Mouse (Mus musculus): ENCODE data around the gene Nudcd3. TPM values are rescaled to one million over a fixed set of nuclear protein-coding genes. Genes with fewer than 3 reads are reported as not detected.
A peak's percentile ranks its signal among the peaks of the same experiment; 100 is the strongest.

Nudcd3 gene
- polyA plus RNA-seq, 1 experiment from 2014 or later: 58.0 TPM

DNA sequence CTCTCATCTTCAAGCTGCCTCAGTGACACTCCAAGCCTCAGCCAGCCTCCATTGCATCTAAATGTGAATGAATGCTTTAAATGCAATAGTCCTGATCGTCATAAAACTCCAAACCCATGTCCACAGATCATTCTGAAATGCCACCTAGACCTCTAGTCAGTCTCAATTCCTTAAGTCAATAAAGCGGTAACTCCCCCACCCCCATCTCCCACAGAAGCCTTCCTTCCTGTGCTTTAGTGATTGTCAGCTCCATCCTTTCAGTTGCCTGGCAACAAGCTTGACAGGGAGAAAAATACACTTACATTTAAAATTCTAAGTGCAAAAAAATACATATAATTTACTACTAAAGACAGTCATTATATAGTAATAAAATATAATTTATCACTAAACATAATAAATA is 17.0 kb downstream of the Nudcd3 start:
- no peaks in the 10 kb centered on the region for H3K9me3 ChIP-seq (ENCODE audit: control insufficient read depth, low read length)
- H3K4me1 ChIP-seq (ENCODE audit: control insufficient read depth, insufficient read depth, low read length): peaks cover 21% of the 10 kb centered on the region
- no peak overlapping the region for H3K9ac ChIP-seq (replicated peaks; ENCODE audit: low read depth, low read length)
- no peak for ATAC-seq (ENCODE audit: low read depth)
- H3K4me3 ChIP-seq (ENCODE audit: low read depth, low read length): no peak overlapping the region
- 42% methylated on average over 2 of the region's 2 CpGs for WGBS
- no peaks in the 10 kb centered on the region for H3K27me3 ChIP-seq (ENCODE audit: control insufficient read depth, insufficient read depth, low read length)
- H3K4me2 ChIP-seq (ENCODE audit: low read depth, low read length): no peak overlapping the region
- 0 out of 2 replicates have a peak, but pooled peaks cover 2% of the 10 kb centered on the region for H3K36me3 ChIP-seq (ENCODE audit: control insufficient read depth, insufficient read depth, low read length)
- no peak overlapping the region for H3K27ac ChIP-seq (ENCODE audit: low read depth, low read length)

DNA sequence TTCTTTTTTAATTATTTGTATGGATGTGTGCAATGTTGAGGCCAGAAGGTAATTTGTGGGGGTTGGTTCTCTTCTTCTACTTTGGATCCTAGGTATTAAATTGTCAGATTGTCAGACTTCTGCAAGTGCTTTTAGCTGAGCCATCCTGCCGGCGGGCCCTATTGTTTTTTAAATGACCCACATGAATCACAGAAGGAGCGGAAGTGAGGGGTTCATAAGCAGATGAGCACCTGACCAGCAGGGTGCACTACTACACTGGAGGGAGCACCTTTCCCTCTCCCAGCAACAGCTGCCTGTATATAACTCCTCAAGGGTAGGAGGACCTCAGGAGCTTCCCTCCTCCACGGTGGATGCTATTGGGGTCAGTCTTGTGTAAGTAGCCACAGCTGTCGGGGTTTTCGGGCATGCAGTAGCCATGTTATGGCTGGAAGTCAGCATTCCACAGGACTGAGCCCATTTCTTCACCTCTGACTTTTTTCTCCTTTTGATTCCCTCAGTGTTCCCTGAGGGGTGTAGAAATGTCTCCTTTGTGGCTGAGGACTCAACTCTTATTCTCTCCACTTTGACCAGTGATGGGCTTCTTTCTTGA is 19.3 kb downstream of the Nudcd3 start:
- H3K27ac ChIP-seq (ENCODE audit: low read depth, low read length): no peak overlapping the region
- H3K27me3 ChIP-seq (ENCODE audit: control insufficient read depth, insufficient read depth, low read length): no peaks in the 10 kb centered on the region
- H3K36me3 ChIP-seq (ENCODE audit: control insufficient read depth, insufficient read depth, low read length): no peaks in the 10 kb centered on the region
- no peak overlapping the region for H3K4me2 ChIP-seq (ENCODE audit: low read depth, low read length)
- peaks cover 17% of the 10 kb centered on the region for H3K4me1 ChIP-seq (ENCODE audit: control insufficient read depth, insufficient read depth, low read length)
- no peak for ATAC-seq (ENCODE audit: low read depth)
- H3K4me3 ChIP-seq (ENCODE audit: low read depth, low read length): no peak overlapping the region
- H3K9me3 ChIP-seq (ENCODE audit: control insufficient read depth, low read length): no peaks in the 10 kb centered on the region
- 36% methylated on average over 6 of the region's 6 CpGs for WGBS
- no peak overlapping the region for H3K9ac ChIP-seq (replicated peaks; ENCODE audit: low read depth, low read length)

DNA sequence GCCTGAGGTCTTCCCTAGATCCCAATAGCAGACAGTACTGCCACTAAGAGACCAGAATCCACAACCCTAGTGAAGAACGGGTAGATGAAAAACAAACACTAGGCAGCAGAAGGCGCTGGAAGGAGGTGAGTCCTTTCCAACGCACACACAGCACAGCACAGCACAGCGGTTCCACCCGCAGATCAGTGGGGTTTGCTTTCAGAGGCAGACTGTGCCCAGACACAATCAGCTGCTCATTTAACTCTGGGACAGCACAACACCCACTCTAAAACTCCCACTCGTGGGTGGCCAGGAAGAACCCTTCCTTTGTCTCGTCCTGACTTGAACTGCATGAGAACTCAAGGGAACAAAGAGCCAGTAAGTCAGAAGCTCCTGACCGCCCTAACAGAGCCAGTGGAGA is 21.0 kb downstream of the Nudcd3 start:
- Histone ChIP-seq H3K9me3 (ENCODE audit: control insufficient read depth, low read length) (no peaks in the 10 kb centered on the region), H3K27ac (ENCODE audit: low read depth, low read length) (no peak overlapping the region), H3K4me1 (ENCODE audit: control insufficient read depth, insufficient read depth, low read length) (peaks cover 12% of the 10 kb centered on the region), H3K4me3 (ENCODE audit: low read depth, low read length) (no peak overlapping the region), H3K27me3 (ENCODE audit: control insufficient read depth, insufficient read depth, low read length) (no peaks in the 10 kb centered on the region), H3K36me3 (ENCODE audit: control insufficient read depth, insufficient read depth, low read length) (no peaks in the 10 kb centered on the region), H3K4me2 (ENCODE audit: low read depth, low read length) (no peak overlapping the region), H3K9ac (replicated peaks; ENCODE audit: low read depth, low read length) (no peak overlapping the region)
- 9% methylated on average over 8 of the region's 8 CpGs for WGBS
- no peak for ATAC-seq (ENCODE audit: low read depth)

GRCm38 (mm10) chr11:6178673-6179166 is 21.5 kb downstream of the Nudcd3 start:
- no peak for ATAC-seq (ENCODE audit: low read depth)
- H3K27ac ChIP-seq (ENCODE audit: low read depth, low read length): no peak overlapping the region
- H3K36me3 ChIP-seq (ENCODE audit: control insufficient read depth, insufficient read depth, low read length): no peaks in the 10 kb centered on the region
- no peaks in the 10 kb centered on the region for H3K9me3 ChIP-seq (ENCODE audit: control insufficient read depth, low read length)
- no peak overlapping the region for H3K9ac ChIP-seq (replicated peaks; ENCODE audit: low read depth, low read length)
- peaks cover 9% of the 10 kb centered on the region for H3K4me1 ChIP-seq (ENCODE audit: control insufficient read depth, insufficient read depth, low read length)
- WGBS: 8% methylated on average over 2 of the region's 2 CpGs
- no peak overlapping the region for H3K4me3 ChIP-seq (ENCODE audit: low read depth, low read length)
- no peak overlapping the region for H3K4me2 ChIP-seq (ENCODE audit: low read depth, low read length)
- H3K27me3 ChIP-seq (ENCODE audit: control insufficient read depth, insufficient read depth, low read length): no peaks in the 10 kb centered on the region

GRCm38 (mm10) chr11:6177781-6178420 is 22.3 kb downstream of the Nudcd3 start:
- no peak for ATAC-seq (ENCODE audit: low read depth)
- Histone ChIP-seq H3K9ac (replicated peaks; ENCODE audit: low read depth, low read length) (0 out of 2 replicates have a peak overlapping the region, but pooled peaks have one; percentile 5), H3K36me3 (ENCODE audit: control insufficient read depth, insufficient read depth, low read length) (no peaks in the 10 kb centered on the region), H3K9me3 (ENCODE audit: control insufficient read depth, low read length) (no peaks in the 10 kb centered on the region), H3K27me3 (ENCODE audit: control insufficient read depth, insufficient read depth, low read length) (no peaks in the 10 kb centered on the region), H3K27ac (ENCODE audit: low read depth, low read length) (no peak overlapping the region), H3K4me3 (ENCODE audit: low read depth, low read length) (no peak overlapping the region), H3K4me2 (ENCODE audit: low read depth, low read length) (no peak overlapping the region), H3K4me1 (ENCODE audit: control insufficient read depth, insufficient read depth, low read length) (peaks cover 4% of the 10 kb centered on the region; the same call in 1 of the 2 replicates)
- 41% methylated on average over 8 of the region's 8 CpGs for WGBS

- ATAC-seq (ENCODE audit: low read depth): no peak
- Histone ChIP-seq H3K4me3 (ENCODE audit: low read depth, low read length) (no peak overlapping the region), H3K4me1 (ENCODE audit: control insufficient read depth, insufficient read depth, low read length) (peaks cover 4% of the 10 kb centered on the region; the same call in 1 of the 2 replicates), H3K9me3 (ENCODE audit: control insufficient read depth, low read length) (no peaks in the 10 kb centered on the region), H3K27me3 (ENCODE audit: control insufficient read depth, insufficient read depth, low read length) (no peaks in the 10 kb centered on the region), H3K9ac (replicated peaks; ENCODE audit: low read depth, low read length) (no peak overlapping the region), H3K36me3 (ENCODE audit: control insufficient read depth, insufficient read depth, low read length) (no peaks in the 10 kb centered on the region), H3K27ac (ENCODE audit: low read depth, low read length) (no peak overlapping the region), H3K4me2 (ENCODE audit: low read depth, low read length) (no peak overlapping the region)
- WGBS: 80% methylated on average over 1 of the region's 1 CpGs
Measured at GRCm38 (mm10) chr11:6175506-6175905, 24.7 kb downstream of the Nudcd3 start.

- Histone ChIP-seq H3K36me3 (ENCODE audit: control insufficient read depth, insufficient read depth, low read length) (no peaks in the 10 kb centered on the region), H3K27me3 (ENCODE audit: control insufficient read depth, insufficient read depth, low read length) (no peaks in the 10 kb centered on the region), H3K9ac (replicated peaks; ENCODE audit: low read depth, low read length) (no peak overlapping the region), H3K4me3 (ENCODE audit: low read depth, low read length) (no peak overlapping the region), H3K4me2 (ENCODE audit: low read depth, low read length) (no peak overlapping the region), H3K27ac (ENCODE audit: low read depth, low read length) (no peak overlapping the region), H3K9me3 (ENCODE audit: control insufficient read depth, low read length) (no peaks in the 10 kb centered on the region), H3K4me1 (ENCODE audit: control insufficient read depth, insufficient read depth, low read length) (peaks cover 4% of the 10 kb centered on the region; the same call in 1 of the 2 replicates)
- ATAC-seq (ENCODE audit: low read depth): no peak
- whole genome bisulfite sequencing: 80% methylated on average over 7 of the region's 7 CpGs
Measured at GRCm38 (mm10) chr11:6174719-6175118, 25.5 kb downstream of the Nudcd3 start.

GRCm38 (mm10) chr11:6169041-6169663 is 31.1 kb downstream of the Nudcd3 start:
- Histone ChIP-seq H3K4me3 (ENCODE audit: low read depth, low read length) (no peak overlapping the region), H3K36me3 (ENCODE audit: control insufficient read depth, insufficient read depth, low read length) (no peaks in the 10 kb centered on the region), H3K27me3 (ENCODE audit: control insufficient read depth, insufficient read depth, low read length) (no peaks in the 10 kb centered on the region), H3K4me1 (ENCODE audit: control insufficient read depth, insufficient read depth, low read length) (no peaks in the 10 kb centered on the region), H3K9ac (replicated peaks; ENCODE audit: low read depth, low read length) (no peak overlapping the region), H3K27ac (ENCODE audit: low read depth, low read length) (no peak overlapping the region), H3K9me3 (ENCODE audit: control insufficient read depth, low read length) (no peaks in the 10 kb centered on the region), H3K4me2 (ENCODE audit: low read depth, low read length) (no peak overlapping the region)
- no peak for ATAC-seq (ENCODE audit: low read depth)
- 93% methylated on average over 2 of the region's 2 CpGs for WGBS

DNA sequence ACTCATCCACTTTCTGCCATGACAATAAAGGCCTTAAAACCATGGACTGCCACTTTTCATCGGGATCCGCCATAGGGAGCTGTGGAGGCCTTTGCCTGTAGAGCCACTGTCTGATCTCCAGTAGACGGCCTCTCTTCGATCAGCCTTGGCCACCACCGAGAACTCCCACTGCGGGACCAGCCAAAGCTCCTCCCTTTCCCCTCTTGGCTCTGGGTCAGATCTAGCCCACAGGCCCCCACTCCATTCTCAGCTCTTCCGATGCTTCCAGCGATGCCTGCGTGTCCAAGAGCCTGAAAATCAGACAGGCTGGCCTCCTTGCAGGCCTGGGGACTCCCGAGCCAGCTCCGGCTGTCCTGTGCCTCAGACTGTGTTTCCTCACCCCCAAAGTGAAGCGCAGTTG is 33.9 kb downstream of the Nudcd3 start:
- Histone ChIP-seq H3K9ac (replicated peaks; ENCODE audit: low read depth, low read length) (no peak overlapping the region), H3K36me3 (ENCODE audit: control insufficient read depth, insufficient read depth, low read length) (no peaks in the 10 kb centered on the region), H3K27ac (ENCODE audit: low read depth, low read length) (no peak overlapping the region), H3K9me3 (ENCODE audit: control insufficient read depth, low read length) (no peaks in the 10 kb centered on the region), H3K4me3 (ENCODE audit: low read depth, low read length) (no peak overlapping the region), H3K4me2 (ENCODE audit: low read depth, low read length) (no peak overlapping the region), H3K4me1 (ENCODE audit: control insufficient read depth, insufficient read depth, low read length) (no peaks in the 10 kb centered on the region), H3K27me3 (ENCODE audit: control insufficient read depth, insufficient read depth, low read length) (no peaks in the 10 kb centered on the region)
- WGBS: 90% methylated on average over 12 of the region's 12 CpGs
- no peak for ATAC-seq (ENCODE audit: low read depth)

Measured in neural tube, embryonic 14.5 days (tissue).